Mouse (Mus musculus) central nervous system, embryonic 11.5 days (tissue): ENCODE results near the gene Bche. TPM values are rescaled to one million over a fixed set of nuclear protein-coding genes. Genes with fewer than 3 reads are reported as not detected.

Experiments used
- polyA plus RNA-seq: library from polyadenylated mRNA; depleted of rRNA; stranded (reverse); fragments of >200 nt; gene quantifications from 2 replicates; pipeline ENCODE4 v1.2.3, GENCODE M21; 2012; rRNA removed

Gene Bche
- 1.6 and 3.0 TPM in 2 replicates for polyA plus RNA-seq

GRCm38 (mm10) chr3:73708410-73708714 lies at the start of gene Bche:
Gene Bche (minus strand): TSS chr3:73708415.

